Mouse (Mus musculus): ENCODE data around the gene Flad1.

The Flad1 gene

GRCm38 (mm10) chr3:89388134-89388881, 23.4 kb downstream of the Flad1 start:
- in situ Hi-C loops (cut with MboI; ENCODE audit: low pct_unique_long_range_greater_than_20kb in 1 of 2, low sequenced_read_pairs in 2 of 2, unreplicated experiment in 1 of 2), result no loop called here

GRCm38 (mm10) chr3:89387632-89388031, 24.0 kb downstream of the Flad1 start:
- in situ Hi-C loops (cut with MboI; ENCODE audit: low pct_unique_long_range_greater_than_20kb in 1 of 2, low sequenced_read_pairs in 2 of 2, unreplicated experiment in 1 of 2), result no loop called here

GRCm38 (mm10) chr3:89386438-89387420, 24.9 kb downstream of the Flad1 start:
- in situ Hi-C loops (cut with MboI; ENCODE audit: low pct_unique_long_range_greater_than_20kb in 1 of 2, low sequenced_read_pairs in 2 of 2, unreplicated experiment in 1 of 2), result no loop called here

GRCm38 (mm10) chr3:89385451-89385850, 26.2 kb downstream of the Flad1 start:
- in situ Hi-C loops (cut with MboI; ENCODE audit: low pct_unique_long_range_greater_than_20kb in 1 of 2, low sequenced_read_pairs in 2 of 2, unreplicated experiment in 1 of 2), result no loop called here

GRCm38 (mm10) chr3:89384331-89385076, 27.2 kb downstream of the Flad1 start:
- in situ Hi-C loops (cut with MboI; ENCODE audit: low pct_unique_long_range_greater_than_20kb in 1 of 2, low sequenced_read_pairs in 2 of 2, unreplicated experiment in 1 of 2), result no loop called here

- in situ Hi-C loops (cut with MboI; ENCODE audit: low pct_unique_long_range_greater_than_20kb in 1 of 2, low sequenced_read_pairs in 2 of 2, unreplicated experiment in 1 of 2), result no loop called here
These were observed 27.9 kb downstream of the Flad1 start for GRCm38 (mm10) chr3:89383651-89384255.

GRCm38 (mm10) chr3:89382950-89383349, 28.7 kb downstream of the Flad1 start:
- in situ Hi-C loops (cut with MboI; ENCODE audit: low pct_unique_long_range_greater_than_20kb in 1 of 2, low sequenced_read_pairs in 2 of 2, unreplicated experiment in 1 of 2), result no loop called here

- in situ Hi-C loops (cut with MboI; ENCODE audit: low pct_unique_long_range_greater_than_20kb in 1 of 2, low sequenced_read_pairs in 2 of 2, unreplicated experiment in 1 of 2), result no loop called here
These were observed 29.4 kb downstream of the Flad1 start for GRCm38 (mm10) chr3:89382033-89382882.

- in situ Hi-C loops (cut with MboI; ENCODE audit: low pct_unique_long_range_greater_than_20kb in 1 of 2, low sequenced_read_pairs in 2 of 2, unreplicated experiment in 1 of 2), result no loop called here
These were observed 30.4 kb downstream of the Flad1 start for GRCm38 (mm10) chr3:89381233-89381632.

GRCm38 (mm10) chr3:89380711-89381110, 31.0 kb downstream of the Flad1 start:
- in situ Hi-C loops (cut with MboI; ENCODE audit: low pct_unique_long_range_greater_than_20kb in 1 of 2, low sequenced_read_pairs in 2 of 2, unreplicated experiment in 1 of 2), result no loop called here

- in situ Hi-C loops (cut with MboI; ENCODE audit: low pct_unique_long_range_greater_than_20kb in 1 of 2, low sequenced_read_pairs in 2 of 2, unreplicated experiment in 1 of 2), result no loop called here
These were observed 31.4 kb downstream of the Flad1 start for GRCm38 (mm10) chr3:89380291-89380690.

GRCm38 (mm10) chr3:89379388-89380131, 32.1 kb downstream of the Flad1 start:
- in situ Hi-C loops (cut with MboI; ENCODE audit: low pct_unique_long_range_greater_than_20kb in 1 of 2, low sequenced_read_pairs in 2 of 2, unreplicated experiment in 1 of 2), result no loop called here

- in situ Hi-C loops (cut with MboI; ENCODE audit: low pct_unique_long_range_greater_than_20kb in 1 of 2, low sequenced_read_pairs in 2 of 2, unreplicated experiment in 1 of 2), result no loop called here
These were observed 33.1 kb downstream of the Flad1 start for GRCm38 (mm10) chr3:89378394-89379067.

- in situ Hi-C loops (cut with MboI; ENCODE audit: low pct_unique_long_range_greater_than_20kb in 1 of 2, low sequenced_read_pairs in 2 of 2, unreplicated experiment in 1 of 2), result no loop called here
These were observed 33.8 kb downstream of the Flad1 start for GRCm38 (mm10) chr3:89377831-89378230.

GRCm38 (mm10) chr3:89373581-89374231, 38.0 kb downstream of the Flad1 start:
- in situ Hi-C loops (cut with MboI; ENCODE audit: low pct_unique_long_range_greater_than_20kb in 1 of 2, low sequenced_read_pairs in 2 of 2, unreplicated experiment in 1 of 2), result no loop called here

GRCm38 (mm10) chr3:89367338-89367737, 44.3 kb downstream of the Flad1 start:
- in situ Hi-C loops (cut with MboI; ENCODE audit: low pct_unique_long_range_greater_than_20kb in 1 of 2, low sequenced_read_pairs in 2 of 2, unreplicated experiment in 1 of 2), result no loop called here
